Mouse (Mus musculus) CH12.LX (cell line): ENCODE results near the gene Usp32.

Source experiments
- CTCF ChIP-seq, 2 experiments: IDR thresholded peaks in 1 of 2; conservative IDR thresholded peaks in 1 of 2; 2 replicates each; pipeline ENCODE4 v1.5.1; 2011 to 2012; ENCODE audit warnings: low read depth in 2 of 2, low read length in 2 of 2, improper control_type of control experiment in 1 of 2, inconsistent platforms in 1 of 2, mild to moderate bottlenecking in 1 of 2, moderate library complexity in 1 of 2
- EP300 ChIP-seq: IDR thresholded peaks from 2 replicates; pipeline ENCODE4 v1.6.1; 2011; ENCODE audit warnings: low read length, improper control_type of control experiment
- GABPA ChIP-seq: IDR thresholded peaks from 2 replicates; pipeline ENCODE4 v1.6.1; 2012; ENCODE audit warnings: low read depth, low read length, improper control_type of control experiment, inconsistent platforms; ENCODE audit not compliant: insufficient replicate concordance
- HCFC1 ChIP-seq: IDR thresholded peaks from 2 replicates; pipeline ENCODE4 v1.6.1; 2012; ENCODE audit warnings: low read depth, mild to moderate bottlenecking, inconsistent platforms, low read length, improper control_type of control experiment
- IRF4 ChIP-seq: IDR thresholded peaks from 2 replicates; pipeline ENCODE4 v1.6.1; 2014; ENCODE audit warnings: low read depth, mild to moderate bottlenecking, inconsistent platforms, low read length, improper control_type of control experiment
- JUND ChIP-seq: conservative IDR thresholded peaks from 2 replicates; pipeline ENCODE4 v1.6.1; 2011; ENCODE audit warnings: low read depth, low read length, improper control_type of control experiment
- MAFK ChIP-seq: IDR thresholded peaks from 2 replicates; pipeline ENCODE4 v1.6.1; 2011; ENCODE audit warnings: low read length, improper control_type of control experiment; ENCODE audit not compliant: insufficient replicate concordance
- PAX5 ChIP-seq: IDR thresholded peaks from 2 replicates; pipeline ENCODE4 v1.6.1; 2012; ENCODE audit warnings: low read length, inconsistent platforms, mixed read lengths
- POLR2A ChIP-seq: IDR thresholded peaks from 2 replicates; pipeline ENCODE4 v1.6.1; 2011; ENCODE audit warnings: low read depth, mild to moderate bottlenecking, improper control_type of control experiment, low read length
- POLR2AphosphoS2 ChIP-seq: IDR thresholded peaks from 2 replicates; pipeline ENCODE4 v1.6.1; 2011; ENCODE audit warnings: low read depth, low read length, improper control_type of control experiment
- RAD21 ChIP-seq: IDR thresholded peaks from 2 replicates; pipeline ENCODE4 v1.6.1; 2011; ENCODE audit warnings: low read depth, mild to moderate bottlenecking, low read length, improper control_type of control experiment, moderate library complexity
- SIN3A ChIP-seq: IDR thresholded peaks from 2 replicates; pipeline ENCODE4 v1.6.1; 2012; ENCODE audit warnings: low read length, improper control_type of control experiment, inconsistent platforms
- USF2 ChIP-seq: conservative IDR thresholded peaks from 2 replicates; pipeline ENCODE4 v1.6.1; 2011; ENCODE audit warnings: low read depth, low read length, improper control_type of control experiment
- ZC3H11A ChIP-seq: IDR thresholded peaks from 2 replicates; pipeline ENCODE4 v1.6.1; 2012; ENCODE audit warnings: low read depth, mild to moderate bottlenecking, inconsistent platforms, low read length, improper control_type of control experiment

DNA sequence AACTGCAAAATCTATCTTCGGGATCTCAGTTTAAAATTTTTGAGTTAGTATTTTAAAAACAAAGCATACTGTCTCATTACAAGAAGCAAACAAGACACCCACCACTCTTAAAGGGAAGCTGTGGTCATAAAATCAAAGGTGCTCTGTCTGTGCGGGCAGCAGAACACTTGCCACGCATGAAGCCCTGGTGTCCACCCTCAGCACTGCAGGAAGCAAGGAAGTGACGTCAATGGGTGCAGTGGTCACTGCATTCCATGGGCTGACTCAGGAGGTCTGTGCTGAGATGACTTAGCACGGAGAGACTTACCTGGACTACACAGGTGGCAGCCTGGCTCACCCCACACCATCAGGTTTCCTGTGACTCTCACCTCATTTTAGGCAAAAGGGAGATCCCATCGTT lies 37.8 kb upstream of the Usp32 start:
- TF ChIP-seq USF2 (no peak), MAFK (no peak), POLR2AphosphoS2 (no peak), POLR2A (no peak), SIN3A (no peak), CTCF (conservative IDR thresholded peaks at IDR 0.05 in 1 of 2, IDR thresholded peaks at IDR 0.05 in 1 of 2; ENCODE audit: low read depth in 2 of 2, low read length in 2 of 2) (no peak), JUND (no peak), EP300 (no peak), HCFC1 (no peak), RAD21 (no peak), IRF4 (no peak), PAX5 (no peak), GABPA (no peak), ZC3H11A (no peak)
